Mouse (Mus musculus) testis, postnatal 14 days (tissue): ENCODE measurements around the gene Epb41l1.

Experiments
- DNase-seq: peaks from one replicate; pipeline ENCODE4 v3.0.0; 2021; ENCODE audit warnings: low spot score

Gene Epb41l1

DNA sequence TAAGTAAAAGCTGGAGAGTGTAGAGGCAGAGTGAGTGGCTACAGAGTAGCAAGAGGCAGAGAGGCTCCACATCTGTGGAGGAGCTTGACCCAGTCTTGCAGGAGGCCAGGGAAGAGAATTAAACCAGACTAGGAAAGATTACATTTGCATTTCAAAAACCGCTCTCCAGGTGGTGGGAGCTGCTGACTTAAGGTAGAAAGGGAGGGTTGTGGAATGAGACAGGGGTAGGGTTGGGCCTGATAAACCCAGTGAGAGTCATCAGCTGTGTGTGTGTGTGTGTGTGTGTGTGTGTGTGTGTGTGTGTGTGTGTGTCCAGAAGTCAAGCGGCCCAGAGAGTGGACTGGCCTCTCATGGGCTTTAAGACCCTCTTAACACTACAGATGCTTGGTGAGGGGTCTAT lies 4.9 kb downstream of the Epb41l1 start:
- peak; percentile 71 for DNase-seq

DNA sequence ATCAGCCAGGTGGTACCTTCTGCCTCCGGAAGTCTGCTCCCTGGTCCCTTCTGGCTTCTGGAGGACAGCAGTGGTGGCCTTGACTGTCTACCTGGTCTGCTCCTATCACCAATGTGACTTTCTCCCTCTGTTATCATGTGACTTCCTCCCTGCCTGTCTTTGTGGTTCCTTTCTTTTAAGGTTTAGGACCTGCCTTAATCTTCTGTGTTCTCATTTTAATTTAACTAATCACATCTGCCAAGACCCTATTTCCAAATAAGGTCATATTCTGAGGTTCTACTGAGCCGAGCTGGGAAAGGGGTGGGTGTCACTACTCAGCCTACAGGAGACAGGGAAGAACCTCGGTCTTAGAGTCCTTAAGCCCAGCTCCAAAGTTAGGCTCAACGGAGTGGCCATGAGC lies 5.4 kb downstream of the Epb41l1 start:
- no peak for DNase-seq

DNA sequence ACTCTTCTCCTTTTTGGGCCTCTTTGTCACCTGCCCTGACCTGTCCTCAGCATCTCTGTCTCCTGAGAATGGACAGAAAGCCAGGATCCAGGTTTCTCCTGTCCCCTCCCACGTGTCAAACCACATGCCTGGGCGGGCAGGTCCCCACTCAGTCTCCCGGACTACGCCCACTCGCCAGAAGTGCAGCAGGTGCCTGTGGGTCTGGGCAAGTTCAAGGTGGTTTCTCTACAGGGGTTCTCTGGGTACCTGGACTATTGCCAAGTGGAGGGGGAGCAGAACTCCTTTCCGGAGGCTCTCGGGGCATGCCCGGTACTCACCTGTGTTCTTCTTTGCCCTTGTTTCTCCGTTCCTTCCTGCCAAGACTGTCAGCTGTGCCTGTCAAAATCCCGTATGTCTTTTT lies 9.1 kb downstream of the Epb41l1 start:
- no peak for DNase-seq

DNA sequence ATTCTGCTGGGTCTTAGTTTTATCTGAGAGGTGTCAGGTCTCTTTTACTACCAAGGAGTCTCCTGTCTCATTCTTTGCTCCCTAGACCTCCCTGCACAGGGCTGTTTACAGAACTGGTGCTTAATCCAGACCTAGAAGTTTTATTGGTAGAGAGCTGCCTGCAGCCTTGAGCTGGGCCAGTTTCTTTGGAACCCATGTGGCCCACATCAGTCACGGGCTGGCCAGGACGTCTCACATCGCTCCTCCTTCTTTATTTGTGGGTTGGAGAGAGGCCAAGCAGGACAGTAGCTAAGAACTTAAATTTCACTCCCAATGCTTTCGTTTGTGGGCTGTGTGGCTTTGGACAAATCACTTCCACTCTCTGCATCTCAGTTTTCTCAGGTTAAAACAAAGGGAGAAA lies 9.6 kb downstream of the Epb41l1 start:
- no peak for DNase-seq

DNA sequence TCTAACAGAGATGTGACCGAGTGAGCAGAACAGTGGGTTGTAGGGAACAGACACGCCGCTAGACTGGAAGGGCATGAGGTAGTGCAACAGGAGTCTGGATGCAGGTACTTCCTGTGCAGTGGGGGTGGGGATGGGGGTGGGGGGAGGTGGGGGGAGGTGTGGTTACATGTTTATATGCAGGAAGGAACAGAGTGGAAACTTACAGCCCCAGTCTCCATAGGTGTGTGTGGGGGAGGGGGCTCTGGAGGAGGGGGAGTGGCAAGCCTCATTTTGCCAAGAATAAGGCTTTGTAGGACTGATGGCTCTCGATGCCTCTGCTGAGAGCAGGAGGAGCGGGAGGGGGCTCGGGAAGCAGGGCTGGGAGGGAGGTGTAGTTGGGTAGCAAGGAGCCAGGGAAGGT lies 10.7 kb downstream of the Epb41l1 start:
- no peak for DNase-seq

DNA sequence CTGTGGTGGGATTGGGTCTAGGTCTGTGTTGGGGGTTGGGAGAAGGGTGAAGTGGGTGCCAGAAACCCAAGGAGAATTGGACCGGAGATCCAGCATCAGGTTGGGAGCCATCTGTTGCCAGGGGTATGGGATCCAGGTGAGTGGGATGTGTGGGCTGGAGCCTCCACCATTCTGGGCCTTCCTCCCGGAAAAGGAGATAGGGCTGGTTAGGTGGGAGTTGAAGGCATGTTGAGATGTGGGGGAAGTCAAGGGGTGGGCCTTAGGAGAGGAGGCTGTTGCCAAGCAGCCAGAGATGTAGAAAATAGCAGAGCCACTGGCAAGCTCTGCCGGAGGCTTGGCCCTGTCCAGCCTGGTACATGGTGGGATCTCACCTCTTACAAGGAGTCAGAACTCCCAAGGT lies 11.4 kb downstream of the Epb41l1 start:
- no peak for DNase-seq

DNA sequence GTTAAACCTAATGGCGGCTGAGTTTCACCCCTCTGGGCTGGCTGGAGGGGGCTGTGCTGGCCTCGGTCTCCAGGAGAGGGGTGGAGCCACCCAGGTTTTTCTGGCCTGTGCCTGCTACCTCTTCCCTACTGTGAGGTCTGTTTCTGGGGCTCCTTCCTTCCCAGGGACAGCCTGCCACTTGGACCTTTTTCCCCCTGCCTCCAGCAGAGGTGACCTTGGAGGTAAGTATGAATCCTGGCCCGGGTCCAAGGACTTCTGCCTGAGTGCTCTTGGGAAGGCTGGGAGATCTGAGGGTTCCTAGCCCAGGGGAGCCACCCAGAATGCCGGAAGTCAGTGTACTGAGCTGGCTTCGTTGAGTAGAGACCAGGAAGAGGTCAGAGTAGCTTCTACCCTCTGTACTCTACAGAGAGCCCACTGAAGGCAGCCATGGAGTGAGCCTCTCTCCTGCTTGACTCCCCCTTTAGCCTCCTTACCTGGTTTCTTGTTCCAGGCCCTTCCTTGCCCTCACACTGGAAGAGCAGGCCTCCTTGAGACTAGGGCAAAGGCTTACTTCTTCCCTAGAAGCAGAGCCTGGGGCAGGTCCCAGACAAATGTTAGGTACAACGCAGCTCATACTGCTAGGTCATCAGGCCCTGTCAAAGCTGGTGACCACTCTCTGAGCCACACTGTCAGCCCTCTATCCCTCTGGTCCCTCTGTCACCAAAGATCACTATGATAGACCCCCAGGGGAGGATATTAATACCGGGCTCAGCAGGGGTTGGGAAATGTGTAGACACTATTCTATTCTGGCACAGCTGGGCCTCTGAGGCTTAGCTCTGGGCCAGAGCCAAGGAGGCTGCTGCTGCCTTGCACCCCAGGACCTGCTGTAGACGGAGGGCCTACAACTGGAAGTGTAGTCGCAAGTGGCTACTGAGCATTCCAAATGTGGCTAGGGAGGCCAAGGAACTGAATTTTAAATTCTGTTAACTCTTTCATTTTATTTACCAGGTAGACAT lies 12.5 kb downstream of the Epb41l1 start:
- DNase-seq, result no peak

DNA sequence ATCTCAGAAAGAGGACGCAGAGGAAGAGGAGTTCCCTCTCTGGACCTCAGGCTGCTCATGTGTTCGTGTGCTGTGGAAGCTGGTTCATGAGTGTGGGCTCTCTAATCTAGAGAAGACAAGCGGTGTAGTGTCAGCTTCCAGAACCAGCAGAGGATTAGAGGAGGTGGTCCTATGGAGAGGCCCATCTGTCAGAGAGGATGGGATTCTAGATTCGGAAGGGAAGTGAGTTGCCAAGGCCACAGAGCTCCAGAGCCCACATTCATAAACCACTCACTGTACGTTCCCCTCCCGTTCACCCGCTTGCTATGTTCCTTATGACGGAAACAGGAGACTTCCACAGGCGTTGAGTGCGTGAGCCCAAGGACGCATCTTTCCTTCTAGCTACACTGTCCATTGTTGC lies 16.9 kb downstream of the Epb41l1 start:
- no peak for DNase-seq

DNA sequence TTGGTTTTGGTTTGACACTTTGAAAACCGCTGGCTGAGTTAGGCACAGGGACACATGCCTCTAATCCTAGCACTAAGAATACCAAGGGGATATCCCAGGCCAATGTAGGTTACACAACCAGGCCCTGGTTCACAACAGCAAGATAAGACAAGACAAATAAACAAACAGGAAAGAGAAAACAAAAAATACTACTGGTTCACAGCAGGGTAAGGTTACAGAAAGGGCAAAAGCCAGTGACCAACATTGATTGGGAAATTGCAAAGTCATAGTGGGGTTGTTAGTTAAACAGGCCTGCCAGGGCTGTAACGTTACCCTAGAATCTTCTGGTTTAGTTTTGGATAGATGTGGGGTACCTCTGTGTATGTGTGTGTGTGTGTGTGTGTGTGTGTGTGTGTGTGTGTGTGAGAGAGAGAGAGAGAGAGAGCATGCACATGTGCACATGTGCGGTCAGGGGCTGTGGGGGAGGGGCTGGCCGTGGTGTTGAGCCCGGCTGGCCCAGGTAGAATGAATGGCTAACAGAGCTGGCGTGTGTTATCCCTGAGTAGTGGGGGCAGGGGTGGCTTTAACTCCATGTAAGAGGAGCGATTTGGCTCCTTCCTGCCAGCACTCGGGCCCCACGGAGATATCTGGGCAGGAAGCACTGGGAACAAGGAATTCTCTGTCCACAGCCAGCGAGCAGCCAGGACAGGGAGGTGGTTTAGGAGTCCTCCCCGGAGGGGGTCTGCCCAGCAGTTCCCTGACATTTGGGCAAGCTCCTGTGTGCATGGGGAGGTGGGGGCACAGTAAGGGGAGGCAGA lies 19.2 kb downstream of the Epb41l1 start:
- DNase-seq, result peak; percentile 24

DNA sequence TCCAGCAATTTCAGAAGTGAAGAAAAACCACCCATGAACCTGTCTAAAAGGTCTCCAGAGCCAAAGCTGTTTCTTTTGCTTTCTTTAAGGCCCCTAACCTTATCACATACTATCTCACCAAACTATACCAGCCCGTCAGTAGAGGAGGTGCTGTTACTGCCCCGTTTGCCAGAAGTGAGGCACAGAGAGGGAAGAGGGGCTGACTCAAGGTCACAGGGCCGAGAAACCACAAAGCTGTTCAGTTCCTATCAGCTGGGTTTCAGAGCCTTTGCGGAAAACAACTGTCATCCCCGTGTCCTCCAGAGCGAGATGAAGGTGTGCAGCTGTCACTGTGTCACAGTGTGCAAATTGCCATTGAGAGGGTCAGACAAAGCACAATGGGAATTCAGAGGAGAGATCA lies 21.2 kb downstream of the Epb41l1 start:
- DNase-seq, result no peak

DNA sequence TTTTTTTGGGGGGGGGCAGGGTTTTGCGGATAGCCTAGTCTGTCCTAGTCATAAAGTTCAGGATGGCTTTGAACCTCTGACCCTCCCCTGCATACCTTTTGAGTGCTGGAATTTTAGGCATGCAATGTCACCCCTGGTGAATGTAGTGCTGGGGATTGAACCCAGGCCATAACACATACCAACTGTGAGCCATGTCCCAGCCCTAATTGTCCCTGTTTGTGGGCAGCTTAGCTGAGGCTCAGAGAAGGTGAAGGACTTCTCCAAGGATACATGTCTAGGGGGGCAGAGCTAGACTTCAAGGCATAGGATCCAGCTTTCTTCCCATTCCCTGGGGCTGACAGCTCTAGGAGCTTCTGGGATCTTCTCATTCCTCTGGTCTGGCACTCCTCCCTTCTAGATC lies 22.6 kb downstream of the Epb41l1 start:
- DNase-seq, result no peak

DNA sequence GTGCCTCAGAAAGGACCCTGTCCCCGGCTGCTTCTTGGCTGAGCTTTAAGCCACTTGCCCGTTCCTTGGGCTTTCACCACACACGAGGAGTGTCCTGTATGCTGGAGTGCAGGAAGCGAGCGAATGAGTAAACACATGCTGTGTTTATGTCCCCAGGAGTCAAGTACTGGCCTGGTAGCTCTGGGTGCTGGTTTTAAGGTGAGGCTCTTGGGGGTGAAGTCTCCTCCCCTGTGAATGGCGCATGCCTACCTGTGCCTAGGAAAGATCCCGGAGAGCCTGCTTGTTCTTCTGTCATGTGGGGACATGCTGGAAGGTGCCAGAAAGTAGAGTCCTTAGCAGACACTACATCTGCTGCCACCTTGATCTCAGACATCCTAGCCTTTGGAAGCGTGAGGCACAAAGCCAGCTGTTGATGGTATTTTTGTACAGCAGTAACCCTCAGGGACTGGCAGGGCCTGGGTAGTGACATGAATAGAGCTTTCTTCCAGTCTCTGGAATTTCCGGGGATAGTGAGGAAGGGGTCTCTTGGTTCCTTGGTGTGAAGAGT lies 25.9 kb downstream of the Epb41l1 start:
- DNase-seq, result no peak

DNA sequence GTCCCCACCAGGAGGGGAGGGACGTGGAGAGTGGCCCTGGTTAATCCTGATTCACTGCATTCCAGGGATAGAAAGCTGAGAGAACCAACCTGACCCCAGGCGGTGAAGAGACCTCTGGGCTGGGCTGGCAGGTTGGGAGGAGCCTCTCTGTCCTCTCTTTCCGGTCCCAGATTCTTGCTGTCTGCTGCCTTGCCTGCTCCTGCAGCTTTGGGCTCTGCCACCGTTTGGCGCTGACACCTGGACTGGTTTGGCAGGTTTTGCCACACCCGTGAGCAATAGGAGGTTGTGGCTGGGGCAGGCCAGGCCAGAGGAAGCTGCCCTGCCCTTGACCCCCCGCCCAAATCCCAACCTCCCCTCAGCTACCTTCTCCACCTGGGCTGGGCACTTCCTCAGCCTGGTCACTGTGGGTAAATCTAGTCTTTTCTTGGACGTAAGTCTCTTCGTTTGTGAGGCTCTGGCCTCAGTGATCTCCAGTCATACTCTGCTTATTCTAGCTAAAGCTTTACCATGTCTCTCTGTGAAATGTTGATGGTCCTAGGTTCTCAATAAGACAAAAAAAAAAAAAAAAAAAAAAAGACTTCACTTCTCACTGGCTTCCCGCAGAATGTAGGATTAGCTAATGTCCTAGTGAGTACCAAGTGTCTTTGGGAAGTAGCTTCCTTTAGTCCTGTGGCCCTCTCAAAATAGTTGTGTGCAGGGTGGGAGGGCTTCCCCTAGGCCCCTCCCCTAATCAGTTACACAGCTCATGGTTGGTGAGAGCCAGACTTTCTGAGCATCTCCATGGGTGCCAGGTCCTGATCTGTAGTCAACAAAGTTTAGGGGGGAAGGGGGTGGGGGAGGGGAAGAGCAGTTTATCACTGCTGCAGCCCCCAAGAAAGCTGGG lies 26.9 kb downstream of the Epb41l1 start:
- no peak for DNase-seq

DNA sequence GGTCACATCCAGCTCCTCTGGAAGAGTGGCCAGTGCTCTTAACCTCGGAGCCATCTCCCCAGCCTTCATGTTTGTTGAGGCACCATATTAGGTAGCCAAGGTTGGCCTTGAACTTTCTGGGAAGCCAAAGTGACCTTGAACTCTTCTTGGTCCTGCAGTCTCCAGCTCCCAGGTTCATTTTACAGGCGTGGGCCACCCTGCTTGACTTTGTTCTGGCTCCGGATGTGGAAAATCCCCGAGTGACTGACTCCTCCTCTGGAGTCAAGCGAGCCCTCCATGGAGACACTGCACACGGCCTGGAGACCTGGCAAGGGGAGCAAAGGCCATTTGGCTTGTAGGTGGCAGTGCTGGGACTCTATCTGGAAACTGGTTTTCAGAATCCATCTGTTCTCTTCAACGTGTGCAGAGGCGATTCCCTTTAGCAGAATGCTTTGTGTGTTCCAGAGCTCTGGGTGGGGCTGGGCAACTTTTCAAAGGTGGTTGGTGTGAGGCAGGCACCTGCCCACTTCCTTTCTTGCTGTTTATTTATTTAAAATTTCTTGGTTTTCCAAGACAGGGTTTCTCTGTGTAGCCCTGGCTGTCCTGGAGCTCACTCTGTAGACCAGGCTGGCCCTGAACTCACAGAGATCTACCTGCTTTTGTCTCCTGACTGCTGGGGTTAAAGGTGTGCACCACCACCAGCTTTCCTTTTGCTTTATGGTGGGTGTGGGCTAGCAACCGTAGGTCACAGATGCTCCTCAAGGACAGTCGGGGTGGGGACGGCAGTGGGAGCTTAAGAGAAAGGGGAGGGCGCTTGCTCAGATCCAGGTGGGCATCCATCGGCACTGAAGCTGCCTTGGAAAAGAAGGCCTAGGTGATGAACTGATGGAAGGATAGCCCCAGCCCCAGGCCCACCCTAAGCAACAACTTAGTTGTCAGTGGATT lies 30.8 kb downstream of the Epb41l1 start:
- no peak for DNase-seq

DNA sequence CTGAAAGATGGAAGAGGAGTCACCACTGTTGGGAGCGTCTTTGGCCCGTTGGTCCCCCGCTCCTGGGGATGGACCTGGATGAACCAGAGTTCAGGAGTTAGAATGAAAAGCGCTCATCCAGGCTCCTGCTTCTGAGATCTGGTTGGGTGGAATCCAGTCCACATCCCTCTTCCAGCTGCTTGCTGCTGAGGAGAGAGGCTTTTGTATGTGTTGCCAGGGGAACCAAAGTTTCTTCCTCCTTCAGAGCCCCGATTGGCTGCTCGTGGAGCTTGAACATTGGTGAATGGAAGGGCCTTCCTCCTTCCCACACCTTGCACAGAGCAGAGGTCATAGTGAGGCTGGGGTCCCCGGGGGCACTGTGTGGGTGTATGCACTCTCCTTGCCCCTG lies 31.4 kb downstream of the Epb41l1 start:
- no peak for DNase-seq

DNA sequence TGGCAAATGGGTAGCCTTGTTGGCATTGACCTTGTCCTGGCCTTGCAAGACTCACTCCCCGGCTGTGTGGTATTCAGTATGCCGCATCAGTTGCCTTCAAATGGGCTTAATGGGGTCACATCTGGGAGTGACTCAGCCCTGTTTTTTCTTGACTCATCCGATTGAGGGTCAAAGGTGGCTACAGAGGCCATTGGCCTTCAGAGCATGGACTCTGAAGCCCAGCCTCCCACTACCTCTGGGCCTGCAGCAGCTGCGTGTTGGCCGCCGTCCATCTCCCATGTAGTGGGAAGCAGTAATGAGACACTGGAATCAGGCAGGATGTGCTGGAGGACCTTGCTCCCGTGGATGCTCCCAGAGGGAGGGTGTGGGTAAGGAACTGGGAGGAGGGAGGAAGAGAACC lies 33.1 kb downstream of the Epb41l1 start:
- DNase-seq, result peak; percentile 47

DNA sequence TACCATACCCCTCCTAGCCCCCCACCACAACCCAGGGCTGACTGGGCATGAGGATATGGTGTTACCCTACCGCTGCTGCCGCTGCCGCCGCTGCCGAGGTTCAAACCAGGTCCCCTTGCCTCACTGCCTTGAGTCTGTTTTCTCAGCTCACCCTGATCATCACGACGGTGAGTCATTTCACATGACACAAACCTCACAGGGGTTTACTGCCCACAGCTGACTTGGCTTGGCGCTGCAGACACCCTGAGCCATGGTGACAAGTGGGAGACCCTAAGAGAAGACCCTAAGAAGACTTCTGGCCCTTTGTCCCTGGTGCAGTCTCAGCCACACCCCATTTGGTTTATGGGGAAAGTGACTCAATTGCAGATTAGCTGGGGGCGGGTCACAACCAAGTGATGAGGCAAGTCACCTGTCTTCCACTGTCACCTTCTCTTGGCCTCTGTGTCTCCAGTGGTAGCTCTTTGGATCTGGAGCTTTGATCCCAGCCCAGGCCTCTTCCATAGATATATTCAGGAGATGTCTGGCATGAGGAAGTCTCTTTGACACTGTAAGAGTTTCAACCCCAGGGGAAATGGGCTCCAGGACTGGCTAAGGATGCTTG lies 34.9 kb downstream of the Epb41l1 start:
- no peak for DNase-seq

DNA sequence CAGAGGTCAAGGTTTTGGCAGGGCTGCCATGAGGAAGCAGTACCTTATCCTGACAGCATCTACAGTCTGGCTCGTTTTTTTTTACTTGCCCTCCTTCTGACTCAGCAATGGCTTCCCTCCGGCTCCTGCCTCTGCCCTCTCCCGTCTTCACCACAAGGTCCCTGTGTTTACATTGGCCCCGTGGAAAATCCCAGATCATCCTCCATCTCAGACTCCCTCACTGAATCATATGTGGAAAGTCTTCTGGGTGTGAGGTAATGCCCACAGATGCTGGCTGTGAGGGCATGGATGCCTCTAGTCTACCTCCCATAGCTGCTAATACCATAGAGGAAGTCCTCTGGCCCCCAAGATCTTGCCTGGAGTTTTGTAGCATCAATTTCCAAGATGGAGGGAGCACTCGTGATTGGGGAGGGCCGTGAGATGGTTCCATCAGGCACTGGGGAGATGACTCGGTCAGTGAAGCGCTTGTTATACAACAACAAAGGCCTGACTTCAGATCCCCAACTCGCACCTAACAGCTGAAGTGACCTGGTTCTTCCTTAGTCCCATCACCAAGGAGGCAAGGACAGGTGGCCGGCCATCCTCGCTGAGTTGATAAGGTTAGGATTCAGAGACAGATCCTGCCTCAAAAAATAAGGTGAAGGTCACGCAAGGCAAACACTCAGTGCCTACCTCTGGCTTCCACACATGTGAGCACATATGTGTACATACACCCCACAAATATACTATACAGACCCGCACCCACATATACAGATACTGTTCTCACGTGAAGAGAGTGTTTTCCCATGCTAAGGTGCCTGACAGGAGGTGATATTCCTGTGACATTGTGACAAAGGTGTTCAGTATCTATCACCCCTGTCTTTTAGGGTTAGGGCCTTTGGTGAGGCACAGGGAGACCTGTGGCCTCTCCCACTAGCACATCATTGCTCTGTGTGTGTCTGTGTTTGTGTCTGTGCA lies 36.0 kb downstream of the Epb41l1 start:
- no peak for DNase-seq

DNA sequence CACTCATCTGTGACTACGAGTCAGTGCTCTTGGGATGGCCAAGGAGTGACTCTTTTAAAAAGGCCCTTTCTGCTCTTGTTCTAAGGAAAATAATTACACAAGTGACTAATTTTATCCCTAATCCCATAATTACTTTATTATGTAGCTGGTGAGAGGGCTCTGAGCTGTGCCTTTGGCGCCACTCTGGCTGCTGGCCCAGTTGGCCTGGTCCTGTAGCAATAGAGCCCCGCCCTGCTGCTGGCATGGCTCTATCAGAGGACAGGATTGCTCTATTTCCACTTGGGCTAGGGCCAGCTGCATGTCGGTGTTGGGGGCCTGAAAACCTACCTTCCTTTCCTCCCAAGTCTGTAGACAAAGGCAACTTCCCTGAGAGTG lies 36.6 kb downstream of the Epb41l1 start:
- no peak for DNase-seq
